Mouse (Mus musculus) liver, adult 2 months (tissue): ENCODE data around the gene Artn.

Experiments used
- CTCF ChIP-seq: fragments of 200-500 bp; IDR thresholded peaks from 2 replicates; pipeline ENCODE4 v1.5.1; 2011; ENCODE audit warnings: low read depth, low read length, control low read depth
- POLR2A ChIP-seq: fragments of 200-500 bp; IDR thresholded peaks from 2 replicates; pipeline ENCODE4 v1.6.1; 2011; ENCODE audit warnings: low read length, control low read depth; ENCODE audit not compliant: insufficient read depth; ENCODE audit errors: extremely low read depth

- TF ChIP-seq POLR2A (no peak), CTCF (no peak)
These were observed 43.4 kb upstream of the Artn start for GRCm38 (mm10) chr4:117972999-117973398.
